8 mouse cellular contexts compared by ENCODE assay signal in genomic region chr2:38645936-38646335, GRCm38 (mm10). TPM values are rescaled to one million over a fixed set of nuclear protein-coding genes. Genes with fewer than 3 reads are reported as not detected.
DNase-seq lines count a peak whose midpoint lies in the region; ATAC-seq and TF ChIP-seq lines count a peak whose summit lies in the region.

No protein-coding gene starts in this region.

- H3K4me2 ChIP-seq in embryonic facial prominence, embryonic 11.5 days (ENCODE audit: low read depth, low read length), result no peak overlapping the region
- H3K4me2 ChIP-seq in kidney, postnatal 0 days (ENCODE audit: low read length), result no peak overlapping the region
- no peak overlapping the region for H3K4me2 ChIP-seq in neural tube, embryonic 14.5 days (ENCODE audit: low read depth, low read length)

- ATAC-seq in embryonic facial prominence, embryonic 11.5 days (replicated peaks; ENCODE audit: insufficient number of reproducible peaks, low FRiP score, low TSS enrichment, low read depth), result no peak
- peak; percentile 69 for ATAC-seq in kidney, postnatal 0 days (replicated peaks; ENCODE audit: low FRiP score, low read depth)
- peak; percentile 45; the same call in 1 of the 2 replicates for ATAC-seq in neural tube, embryonic 14.5 days (ENCODE audit: low read depth)

- no peaks in the 10 kb centered on the region for H3K4me1 ChIP-seq in ES-Bruce4 (ENCODE audit: control insufficient read depth, insufficient read depth, low read length)
- no peaks in the 10 kb centered on the region for H3K4me1 ChIP-seq in embryonic facial prominence, embryonic 11.5 days (ENCODE audit: control insufficient read depth, insufficient read depth, low read length)
- peaks cover 4% of the 10 kb centered on the region; the same call in 1 of the 2 replicates for H3K4me1 ChIP-seq in kidney, postnatal 0 days (replicated peaks; ENCODE audit: insufficient read depth, low read length)
- H3K4me1 ChIP-seq in neural tube, embryonic 14.5 days (ENCODE audit: control insufficient read depth, insufficient read depth, low read length), result peaks cover 16% of the 10 kb centered on the region

- no peaks in the 10 kb centered on the region for H3K9me3 ChIP-seq in ES-Bruce4 (replicated peaks; ENCODE audit: control insufficient read depth, insufficient read depth, low read length, poor library complexity, severe bottlenecking)
- H3K9me3 ChIP-seq in embryonic facial prominence, embryonic 11.5 days (replicated peaks; ENCODE audit: control insufficient read depth, low read length), result no peaks in the 10 kb centered on the region
- H3K9me3 ChIP-seq in kidney, postnatal 0 days (replicated peaks; ENCODE audit: low read length), result no peaks in the 10 kb centered on the region
- H3K9me3 ChIP-seq in neural tube, embryonic 14.5 days (ENCODE audit: control insufficient read depth, low read length), result no peaks in the 10 kb centered on the region

- TF ChIP-seq POLR2A in ES-Bruce4 (IDR thresholded peaks at IDR 0.05; ENCODE audit: insufficient read depth, low read length), result no peak

- H3K4me3 ChIP-seq in ES-Bruce4 (ENCODE audit: low read depth, low read length), result no peak overlapping the region
- H3K4me3 ChIP-seq in embryonic facial prominence, embryonic 11.5 days (ENCODE audit: low read depth, low read length), result no peak overlapping the region
- H3K4me3 ChIP-seq in kidney, postnatal 0 days (replicated peaks; ENCODE audit: low read depth, low read length), result no peak overlapping the region
- no peak overlapping the region for H3K4me3 ChIP-seq in neural tube, embryonic 14.5 days (ENCODE audit: low read depth, low read length)

- no peak overlapping the region for H3K27ac ChIP-seq in ES-Bruce4 (ENCODE audit: insufficient read depth, low read length)
- no peak overlapping the region for H3K27ac ChIP-seq in embryonic facial prominence, embryonic 11.5 days (replicated peaks; ENCODE audit: low read depth, low read length)
- H3K27ac ChIP-seq in kidney, postnatal 0 days, result no peak overlapping the region
- H3K27ac ChIP-seq in neural tube, embryonic 14.5 days (ENCODE audit: low read depth, low read length), result no peak overlapping the region

- no peak overlapping the region for H3K9ac ChIP-seq in ES-Bruce4 (ENCODE audit: low read depth, poor library complexity, severe bottlenecking)
- no peak overlapping the region for H3K9ac ChIP-seq in embryonic facial prominence, embryonic 11.5 days (replicated peaks; ENCODE audit: low read length)
- H3K9ac ChIP-seq in kidney, postnatal 0 days (ENCODE audit: low read depth, low read length), result no peak overlapping the region
- H3K9ac ChIP-seq in neural tube, embryonic 14.5 days (replicated peaks; ENCODE audit: low read depth, low read length), result no peak overlapping the region

- H3K27me3 ChIP-seq in ES-Bruce4 (ENCODE audit: control insufficient read depth, insufficient read depth, low read length, poor library complexity, severe bottlenecking), result no peaks in the 10 kb centered on the region
- H3K27me3 ChIP-seq in embryonic facial prominence, embryonic 11.5 days (ENCODE audit: control insufficient read depth, insufficient read depth, low read length), result no peaks in the 10 kb centered on the region
- H3K27me3 ChIP-seq in kidney, postnatal 0 days (ENCODE audit: insufficient read depth, low read length), result no peaks in the 10 kb centered on the region
- H3K27me3 ChIP-seq in neural tube, embryonic 14.5 days (ENCODE audit: control insufficient read depth, insufficient read depth, low read length), result no peaks in the 10 kb centered on the region

- TF ChIP-seq CTCF in ES-Bruce4 (IDR thresholded peaks at IDR 0.05; ENCODE audit: low read depth, low read length), result peak; percentile 70
- peak; percentile 76 for TF ChIP-seq CTCF in kidney, postnatal 0 days (IDR thresholded peaks at IDR 0.05; ENCODE audit: low read depth)

- TF ChIP-seq EP300 in ES-Bruce4 (IDR thresholded peaks at IDR 0.05; ENCODE audit: insufficient read depth, low read depth, low read length), result no peak

- peak; percentile 86 for DNase-seq in adrenal gland, postnatal 10 days
- DNase-seq in embryonic facial prominence, embryonic 11.5 days (ENCODE audit: low spot score), result peak; percentile 78
- DNase-seq in heart, adult 9 months (ENCODE audit: low spot score in 2 of 2), result peak; percentile 21 to 41
- DNase-seq in kidney, postnatal 0 days (ENCODE audit: low spot score), result peak; percentile 87
- DNase-seq in liver, result peak; percentile 71
- DNase-seq in thymus, postnatal 25 days, result peak; percentile 62

- H3K36me3 ChIP-seq in ES-Bruce4 (ENCODE audit: control insufficient read depth, insufficient read depth, low read length, poor library complexity, severe bottlenecking), result peaks cover 11% of the 10 kb centered on the region
- no peaks in the 10 kb centered on the region; the same call in 1 of the 2 replicates for H3K36me3 ChIP-seq in embryonic facial prominence, embryonic 11.5 days (replicated peaks; ENCODE audit: control insufficient read depth, insufficient read depth, low read depth, low read length)
- H3K36me3 ChIP-seq in kidney, postnatal 0 days (ENCODE audit: insufficient read depth, low read length), result peaks cover 5% of the 10 kb centered on the region
- peaks cover 2% of the 10 kb centered on the region; the same call in 1 of the 2 replicates for H3K36me3 ChIP-seq in neural tube, embryonic 14.5 days (ENCODE audit: control insufficient read depth, insufficient read depth, low read length)

- WGBS in embryonic facial prominence, embryonic 11.5 days, result 0% methylated on average over 3 of the region's 3 CpGs
- 0% methylated on average over 3 of the region's 3 CpGs for WGBS in kidney, postnatal 0 days
- 0% methylated on average over 3 of the region's 3 CpGs for WGBS in neural tube, embryonic 14.5 days

RNA-seq across cellular contexts. Expression of gene Psmb7, which starts 2.0 kb away (rescaled TPM):
- polyA plus RNA-seq in ES-Bruce4 (2011; ENCODE audit: insufficient read depth, insufficient read length, low read depth, missing spikeins), result 306 and 309 TPM in 2 replicates
- 100 to 1,000 TPM; 274 to 276 TPM for total RNA-seq in adrenal gland, postnatal 10 days (2021)
- 363 and 368 TPM in 2 replicates for polyA plus RNA-seq in embryonic facial prominence, embryonic 11.5 days (2014; fragmentation: Nextera tagmentation; extraction: Ambion mirVana)
- 217 and 220 TPM in 2 replicates for polyA plus RNA-seq in kidney, postnatal 0 days (2015; fragmentation: Nextera tagmentation; extraction: Ambion mirVana)
- polyA plus RNA-seq in neural tube, embryonic 14.5 days (2014; fragmentation: Nextera tagmentation; extraction: Ambion mirVana), result 277 and 282 TPM in 2 replicates

Comparison
In these comparisons a context has a peak if more than half of its experiments do, and no peak if none do; other contexts are left out.
1. DNase-seq: peak in every context shown above with its lines; median percentile 87 in kidney, postnatal 0 days; 86 in adrenal gland, postnatal 10 days; 78 in embryonic facial prominence, embryonic 11.5 days; 71 in liver; 62 in thymus, postnatal 25 days; 31 in heart, adult 9 months.